Mouse (Mus musculus): ENCODE measurements around the gene Opalin. TPM values are rescaled to one million over a fixed set of nuclear protein-coding genes. Genes with fewer than 3 reads are reported as not detected.

Opalin gene
- 0.08 TPM in 1 of 2 replicates, not detected in the other for polyA plus RNA-seq (2015; fragmentation: Nextera tagmentation; extraction: Ambion mirVana)

- H3K4me1 ChIP-seq (ENCODE audit: insufficient read depth, low read depth, low read length): no peaks in the 10 kb centered on the region
- H3K27ac ChIP-seq (ENCODE audit: low read length): no peak within 1 kb of the TSS
- H3K4me2 ChIP-seq (replicated peaks; ENCODE audit: low read depth, low read length): no peak within 1 kb of the TSS
- no peak within 1 kb of the TSS for H3K4me3 ChIP-seq (ENCODE audit: low read depth, low read length)
- H3K9me3 ChIP-seq (ENCODE audit: low read length): no peaks in the 10 kb centered on the region
- DNase-seq (ENCODE audit: low spot score) (no peak), ATAC-seq (no peak)
- no peak within 1 kb of the TSS for H3K9ac ChIP-seq (replicated peaks; ENCODE audit: low read depth)
- no peaks in the 10 kb centered on the region for H3K36me3 ChIP-seq (ENCODE audit: insufficient read depth, low read length)
- no peaks in the 10 kb centered on the region for H3K27me3 ChIP-seq (replicated peaks; ENCODE audit: insufficient read depth, low read length)
- WGBS: 87% methylated on average over 3 of the region's 3 CpGs
- TF ChIP-seq EP300 (IDR thresholded peaks at IDR 0.05) (no peak), CTCF (IDR thresholded peaks at IDR 0.05) (no peak)
These were observed at the start of gene Opalin for GRCm38 (mm10) chr19:41076906-41077305. Gene Opalin, minus strand, starts transcription at chr19:41077113.

- TF ChIP-seq CTCF (IDR thresholded peaks at IDR 0.05) (no peak), EP300 (IDR thresholded peaks at IDR 0.05) (no peak)
- DNase-seq (ENCODE audit: low spot score): no peak
- no peak overlapping the region for H3K27ac ChIP-seq (ENCODE audit: low read length)
- no peaks in the 10 kb centered on the region for H3K9me3 ChIP-seq (ENCODE audit: low read length)
- H3K27me3 ChIP-seq (replicated peaks; ENCODE audit: insufficient read depth, low read length): no peaks in the 10 kb centered on the region
- WGBS: 60% methylated on average over 3 of the region's 3 CpGs
- no peaks in the 10 kb centered on the region for H3K4me1 ChIP-seq (ENCODE audit: insufficient read depth, low read depth, low read length)
- ATAC-seq: no peak
- H3K4me3 ChIP-seq (ENCODE audit: low read depth, low read length): no peak overlapping the region
- no peak overlapping the region for H3K4me2 ChIP-seq (replicated peaks; ENCODE audit: low read depth, low read length)
- no peaks in the 10 kb centered on the region for H3K36me3 ChIP-seq (ENCODE audit: insufficient read depth, low read length)
- no peak overlapping the region for H3K9ac ChIP-seq (replicated peaks; ENCODE audit: low read depth)
These were observed 46.1 kb upstream of the Opalin start for GRCm38 (mm10) chr19:41123009-41123408.

DNA sequence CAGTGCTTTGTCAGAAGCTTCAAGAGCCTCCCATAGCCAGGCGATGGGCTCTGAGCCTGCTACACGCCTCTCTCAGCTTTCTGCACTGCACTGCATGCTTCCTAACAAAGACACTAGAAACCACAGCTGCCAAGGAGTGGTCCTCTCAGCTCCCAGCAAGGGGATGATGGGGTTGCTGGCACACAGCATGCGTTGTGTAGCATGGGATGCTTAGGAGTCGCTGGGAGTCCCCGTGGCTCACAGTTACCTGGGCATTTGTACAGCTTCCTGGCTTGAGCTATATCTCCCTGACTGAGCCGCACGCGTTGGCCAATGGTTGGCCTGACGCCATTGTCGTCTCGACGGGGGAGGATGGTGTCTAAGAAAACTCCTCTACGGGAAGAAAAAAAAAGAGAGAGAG, 43.0 kb upstream of the Opalin start:
- Histone ChIP-seq H3K27me3 (replicated peaks; ENCODE audit: insufficient read depth, low read length) (no peaks in the 10 kb centered on the region), H3K36me3 (ENCODE audit: insufficient read depth, low read length) (no peaks in the 10 kb centered on the region), H3K4me2 (replicated peaks; ENCODE audit: low read depth, low read length) (no peak overlapping the region), H3K4me3 (ENCODE audit: low read depth, low read length) (no peak overlapping the region), H3K9ac (replicated peaks; ENCODE audit: low read depth) (no peak overlapping the region), H3K9me3 (ENCODE audit: low read length) (no peaks in the 10 kb centered on the region), H3K4me1 (ENCODE audit: insufficient read depth, low read depth, low read length) (no peaks in the 10 kb centered on the region), H3K27ac (ENCODE audit: low read length) (no peak overlapping the region)
- DNase-seq (ENCODE audit: low spot score) (no peak), ATAC-seq (no peak)
- WGBS: 82% methylated on average over 13 of the region's 13 CpGs
- TF ChIP-seq CTCF (IDR thresholded peaks at IDR 0.05) (no peak), EP300 (IDR thresholded peaks at IDR 0.05) (no peak)

- Histone ChIP-seq H3K4me2 (replicated peaks; ENCODE audit: low read depth, low read length) (no peak overlapping the region), H3K27ac (ENCODE audit: low read length) (no peak overlapping the region), H3K36me3 (ENCODE audit: insufficient read depth, low read length) (no peaks in the 10 kb centered on the region), H3K4me1 (ENCODE audit: insufficient read depth, low read depth, low read length) (no peaks in the 10 kb centered on the region), H3K9ac (replicated peaks; ENCODE audit: low read depth) (no peak overlapping the region), H3K9me3 (ENCODE audit: low read length) (no peaks in the 10 kb centered on the region), H3K27me3 (replicated peaks; ENCODE audit: insufficient read depth, low read length) (no peaks in the 10 kb centered on the region), H3K4me3 (ENCODE audit: low read depth, low read length) (no peak overlapping the region)
- TF ChIP-seq EP300 (IDR thresholded peaks at IDR 0.05) (no peak), CTCF (IDR thresholded peaks at IDR 0.05) (no peak)
- 39% methylated on average over 6 of the region's 6 CpGs for WGBS
- peak; percentile 29 for DNase-seq (ENCODE audit: low spot score)
- ATAC-seq: no peak
These were observed 41.4 kb upstream of the Opalin start for GRCm38 (mm10) chr19:41118346-41118745.

- 70% methylated on average over 4 of the region's 4 CpGs for WGBS
- Histone ChIP-seq H3K36me3 (ENCODE audit: insufficient read depth, low read length) (no peaks in the 10 kb centered on the region), H3K27me3 (replicated peaks; ENCODE audit: insufficient read depth, low read length) (no peaks in the 10 kb centered on the region), H3K9ac (replicated peaks; ENCODE audit: low read depth) (no peak overlapping the region), H3K27ac (ENCODE audit: low read length) (no peak overlapping the region), H3K4me3 (ENCODE audit: low read depth, low read length) (no peak overlapping the region), H3K4me2 (replicated peaks; ENCODE audit: low read depth, low read length) (no peak overlapping the region), H3K4me1 (ENCODE audit: insufficient read depth, low read depth, low read length) (no peaks in the 10 kb centered on the region), H3K9me3 (ENCODE audit: low read length) (no peaks in the 10 kb centered on the region)
- no peak for ATAC-seq
- no peak for DNase-seq (ENCODE audit: low spot score)
- no peak for TF ChIP-seq CTCF (IDR thresholded peaks at IDR 0.05)
- TF ChIP-seq EP300 (IDR thresholded peaks at IDR 0.05): no peak
These were observed 40.4 kb upstream of the Opalin start for GRCm38 (mm10) chr19:41117334-41117733.

DNA sequence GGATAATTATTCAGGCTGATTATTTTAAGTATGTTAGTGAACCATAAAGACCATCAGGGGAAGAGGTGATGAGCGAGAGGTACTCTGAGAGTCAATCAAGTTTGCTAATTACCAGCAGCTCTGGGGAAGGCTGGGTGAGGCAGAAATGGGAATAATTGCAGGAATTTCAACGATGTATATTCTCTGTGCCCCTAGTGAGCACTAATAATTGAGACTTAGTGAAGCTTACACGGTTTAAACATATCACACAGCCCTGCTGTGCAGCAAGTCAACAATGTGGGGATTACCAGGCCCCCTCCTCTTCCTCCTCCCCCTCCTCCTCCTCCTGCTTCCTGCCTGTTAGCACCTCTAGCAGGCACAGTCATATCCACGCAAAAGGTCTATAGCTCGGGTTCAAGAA, 37.7 kb upstream of the Opalin start:
- WGBS: 32% methylated on average over 5 of the region's 5 CpGs
- TF ChIP-seq CTCF (IDR thresholded peaks at IDR 0.05): no peak
- TF ChIP-seq EP300 (IDR thresholded peaks at IDR 0.05): no peak
- no peaks in the 10 kb centered on the region for H3K9me3 ChIP-seq (ENCODE audit: low read length)
- no peaks in the 10 kb centered on the region for H3K36me3 ChIP-seq (ENCODE audit: insufficient read depth, low read length)
- no peaks in the 10 kb centered on the region for H3K27me3 ChIP-seq (replicated peaks; ENCODE audit: insufficient read depth, low read length)
- H3K27ac ChIP-seq (ENCODE audit: low read length): no peak overlapping the region
- no peak overlapping the region for H3K9ac ChIP-seq (replicated peaks; ENCODE audit: low read depth)
- DNase-seq (ENCODE audit: low spot score) (no peak), ATAC-seq (no peak)
- H3K4me3 ChIP-seq (ENCODE audit: low read depth, low read length): no peak overlapping the region
- H3K4me1 ChIP-seq (ENCODE audit: insufficient read depth, low read depth, low read length): no peaks in the 10 kb centered on the region
- H3K4me2 ChIP-seq (replicated peaks; ENCODE audit: low read depth, low read length): no peak overlapping the region

GRCm38 (mm10) chr19:41113911-41114531, 37.1 kb upstream of the Opalin start:
- Histone ChIP-seq H3K9me3 (ENCODE audit: low read length) (no peaks in the 10 kb centered on the region), H3K9ac (replicated peaks; ENCODE audit: low read depth) (no peak overlapping the region), H3K36me3 (ENCODE audit: insufficient read depth, low read length) (no peaks in the 10 kb centered on the region), H3K4me2 (replicated peaks; ENCODE audit: low read depth, low read length) (no peak overlapping the region), H3K4me3 (ENCODE audit: low read depth, low read length) (no peak overlapping the region), H3K27me3 (replicated peaks; ENCODE audit: insufficient read depth, low read length) (no peaks in the 10 kb centered on the region), H3K4me1 (ENCODE audit: insufficient read depth, low read depth, low read length) (no peaks in the 10 kb centered on the region), H3K27ac (ENCODE audit: low read length) (no peak overlapping the region)
- 60% methylated on average over 17 of the region's 17 CpGs for WGBS
- no peak for TF ChIP-seq EP300 (IDR thresholded peaks at IDR 0.05)
- no peak for TF ChIP-seq CTCF (IDR thresholded peaks at IDR 0.05)
- ATAC-seq (no peak), DNase-seq (ENCODE audit: low spot score) (no peak)

All from lung, postnatal 0 days (tissue).